Mouse (Mus musculus): ENCODE measurements around the gene S1pr2. TPM values are rescaled to one million over a fixed set of nuclear protein-coding genes. Genes with fewer than 3 reads are reported as not detected.

S1pr2 gene
- polyA plus RNA-seq, 1 experiment: 0.02 TPM

DNA sequence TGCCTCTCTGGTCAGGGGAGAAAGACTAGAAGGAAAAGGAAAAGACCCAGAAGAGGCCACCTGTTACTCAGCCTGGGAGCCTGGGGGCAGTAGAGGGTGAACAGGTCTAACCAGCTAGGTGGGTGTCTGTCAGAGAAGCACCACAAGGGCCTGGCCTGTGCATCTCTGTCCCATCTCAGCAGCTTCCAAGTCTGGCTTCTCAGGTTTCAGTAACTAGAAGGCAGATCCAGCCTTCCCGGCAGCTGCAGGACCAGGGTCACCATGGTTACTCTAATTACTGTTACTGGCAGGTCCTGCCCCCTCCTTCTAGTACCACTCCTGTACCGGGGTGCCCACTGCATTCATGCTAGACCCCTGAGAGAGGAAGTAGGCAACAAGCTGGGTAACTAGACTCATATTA lies 32.7 kb downstream of the S1pr2 start:
- H3K4me1 ChIP-seq (ENCODE audit: control insufficient read depth): peaks cover 41% of the 10 kb centered on the region
- no peaks in the 10 kb centered on the region for H3K9me3 ChIP-seq (ENCODE audit: control insufficient read depth, low read length)
- no peak overlapping the region for H3K4me3 ChIP-seq (replicated peaks)
- H3K27me3 ChIP-seq (ENCODE audit: control insufficient read depth): no peaks in the 10 kb centered on the region
- peaks cover 100% of the 10 kb centered on the region for H3K36me3 ChIP-seq (ENCODE audit: control insufficient read depth)
- TF ChIP-seq TAL1 (IDR thresholded peaks at IDR 0.05; ENCODE audit: low read length) (no peak), GATA1 (IDR thresholded peaks at IDR 0.05; ENCODE audit: low read length) (no peak)

DNA sequence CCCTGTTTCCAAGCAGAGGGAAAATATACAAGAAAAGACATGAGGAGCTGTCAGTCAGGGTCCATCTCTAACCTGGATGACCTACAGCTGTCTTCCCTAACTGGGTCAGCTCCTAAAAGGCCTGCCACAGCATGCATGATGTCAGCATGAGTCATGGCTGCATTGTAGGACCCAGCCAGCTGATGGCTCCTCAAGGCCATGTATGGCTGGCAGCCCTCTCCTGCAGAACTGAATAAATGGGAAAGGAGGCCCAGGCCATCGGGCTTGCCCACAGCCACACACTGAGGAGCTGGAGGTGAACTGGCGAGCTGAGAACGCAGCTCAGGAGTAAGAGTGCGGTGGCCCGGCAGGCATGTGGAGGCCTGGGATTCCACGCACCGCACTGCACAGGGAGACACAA lies 33.2 kb downstream of the S1pr2 start:
- H3K4me1 ChIP-seq (ENCODE audit: control insufficient read depth): peaks cover 38% of the 10 kb centered on the region
- H3K4me3 ChIP-seq (replicated peaks): no peak overlapping the region
- H3K27me3 ChIP-seq (ENCODE audit: control insufficient read depth): no peaks in the 10 kb centered on the region
- H3K36me3 ChIP-seq (ENCODE audit: control insufficient read depth): peaks cover 100% of the 10 kb centered on the region
- no peaks in the 10 kb centered on the region for H3K9me3 ChIP-seq (ENCODE audit: control insufficient read depth, low read length)
- TF ChIP-seq GATA1 (IDR thresholded peaks at IDR 0.05; ENCODE audit: low read length) (no peak), TAL1 (IDR thresholded peaks at IDR 0.05; ENCODE audit: low read length) (no peak)

DNA sequence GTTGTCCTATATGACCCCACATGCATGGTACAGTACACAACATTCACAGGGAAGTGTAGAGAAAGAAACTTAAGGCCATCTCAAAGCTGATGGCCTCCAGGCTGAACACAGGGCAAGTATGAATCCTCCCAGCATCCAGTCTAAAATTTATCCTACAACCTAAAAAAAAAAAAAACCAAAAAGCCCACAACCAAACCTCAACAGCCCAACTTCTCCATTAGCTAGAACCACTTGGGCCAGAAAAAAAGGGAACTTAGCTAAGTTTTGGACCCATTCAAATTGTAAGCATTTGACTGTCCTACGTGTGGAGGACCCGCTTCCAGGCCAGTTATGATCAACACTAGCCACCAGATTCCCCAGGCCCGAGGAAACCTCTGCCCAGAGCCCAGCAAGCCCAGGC lies 53.3 kb downstream of the S1pr2 start:
- no peaks in the 10 kb centered on the region for H3K4me1 ChIP-seq (ENCODE audit: control insufficient read depth)
- peaks cover 100% of the 10 kb centered on the region for H3K36me3 ChIP-seq (ENCODE audit: control insufficient read depth)
- H3K9me3 ChIP-seq (ENCODE audit: control insufficient read depth, low read length): no peaks in the 10 kb centered on the region
- H3K27me3 ChIP-seq (ENCODE audit: control insufficient read depth): no peaks in the 10 kb centered on the region
- H3K4me3 ChIP-seq (replicated peaks): no peak overlapping the region
- TF ChIP-seq TAL1 (IDR thresholded peaks at IDR 0.05; ENCODE audit: low read length) (no peak), GATA1 (IDR thresholded peaks at IDR 0.05; ENCODE audit: low read length) (no peak)

DNA sequence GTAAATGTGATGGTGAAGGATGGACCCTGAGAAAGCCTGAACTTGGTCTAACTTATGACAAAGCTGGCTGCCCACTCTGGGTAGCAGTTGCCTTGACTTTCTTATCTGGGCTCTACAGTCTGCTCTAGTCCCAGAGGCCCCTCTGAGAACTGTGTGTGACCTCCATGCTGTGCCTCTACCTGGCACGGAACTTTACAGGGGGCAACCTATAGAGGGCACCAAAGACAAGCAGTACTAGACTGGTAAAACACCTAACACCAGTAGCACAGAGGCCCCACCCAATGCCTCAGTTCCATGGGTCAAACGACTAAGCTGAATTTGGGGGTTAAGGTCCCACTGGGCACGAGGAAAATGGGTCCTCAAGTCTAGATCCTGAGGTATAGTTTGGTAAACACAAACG lies 60.4 kb downstream of the S1pr2 start:
- Histone ChIP-seq H3K36me3 (ENCODE audit: control insufficient read depth) (peaks cover 100% of the 10 kb centered on the region), H3K9me3 (ENCODE audit: control insufficient read depth, low read length) (no peaks in the 10 kb centered on the region), H3K4me3 (replicated peaks) (no peak overlapping the region), H3K4me1 (ENCODE audit: control insufficient read depth) (peaks cover 6% of the 10 kb centered on the region), H3K27me3 (ENCODE audit: control insufficient read depth) (no peaks in the 10 kb centered on the region)
- TF ChIP-seq TAL1 (IDR thresholded peaks at IDR 0.05; ENCODE audit: low read length): no peak

Other genes with a start within 250 kb of the S1pr2 start
- gene Olfm2, start 230.4 kb downstream of the S1pr2 start, polyA plus RNA-seq (2012): not detected in 2 replicates
- not detected in 2 replicates for gene Col5a3, start 161.7 kb downstream of the S1pr2 start, polyA plus RNA-seq (2012)
- not detected in 2 replicates for gene Rdh8, start 158.3 kb downstream of the S1pr2 start, polyA plus RNA-seq (2012)
- gene A230050P20Rik, start 108.1 kb downstream of the S1pr2 start, polyA plus RNA-seq (2012): 0.29 and 0.57 TPM in 2 replicates
- gene Angptl6, start 97.1 kb downstream of the S1pr2 start, polyA plus RNA-seq (2012): 0.06 and 0.19 TPM in 2 replicates
- gene Ppan, start 88.6 kb downstream of the S1pr2 start, polyA plus RNA-seq (2012): 14.9 and 16.4 TPM in 2 replicates
- gene Eif3g, start 78.2 kb downstream of the S1pr2 start, polyA plus RNA-seq (2012): 46.8 and 55.3 TPM in 2 replicates
- gene Dnmt1, start 16.9 kb downstream of the S1pr2 start, polyA plus RNA-seq (2012): 25.3 TPM in 2 replicates
- 11.7 and 15.4 TPM in 2 replicates for gene Mrpl4, start 26.0 kb upstream of the S1pr2 start, polyA plus RNA-seq (2012)
- gene Icam1, start 39.2 kb upstream of the S1pr2 start, polyA plus RNA-seq (2012): 0.04 and 0.11 TPM in 2 replicates
- gene Icam4, start 52.6 kb upstream of the S1pr2 start, polyA plus RNA-seq (2012): 105 and 134 TPM in 2 replicates
- gene Icam5, start 55.3 kb upstream of the S1pr2 start, polyA plus RNA-seq (2012): 0.63 and 0.86 TPM in 2 replicates
- gene Zglp1, start 90.3 kb upstream of the S1pr2 start, polyA plus RNA-seq (2012): 1.4 and 1.9 TPM in 2 replicates
- 0.12 and 0.16 TPM in 2 replicates for gene Gm49373, start 96.3 kb upstream of the S1pr2 start, polyA plus RNA-seq (2012)
- gene Fdx1l, start 96.8 kb upstream of the S1pr2 start, polyA plus RNA-seq (2012): 1.5 and 2.8 TPM in 2 replicates
- gene Gm38431, start 115.2 kb upstream of the S1pr2 start, polyA plus RNA-seq (2012): 11.6 and 15.1 TPM in 2 replicates
- 7.5 and 9.3 TPM in 2 replicates for gene Raver1, start 115.2 kb upstream of the S1pr2 start, polyA plus RNA-seq (2012)
- 0.26 and 0.30 TPM in 2 replicates for gene Tyk2, start 154.5 kb upstream of the S1pr2 start, polyA plus RNA-seq (2012)
- gene Cdc37, start 173.2 kb upstream of the S1pr2 start, polyA plus RNA-seq (2012): 12.7 and 17.4 TPM in 2 replicates
- 0.04 and 0.05 TPM in 2 replicates for gene Pde4a, start 188.9 kb upstream of the S1pr2 start, polyA plus RNA-seq (2012)

Data from erythroblast, embryonic 14.5 days (primary cell).